Mouse (Mus musculus): Measurements from ENCODE around the gene Col12a1. TPM values are rescaled to one million over a fixed set of nuclear protein-coding genes. Genes with fewer than 3 reads are reported as not detected.

The Col12a1 gene
- polyA plus RNA-seq (2014; fragmentation: Nextera tagmentation; extraction: Ambion mirVana), result 13.2 and 14.3 TPM in 2 replicates

DNA sequence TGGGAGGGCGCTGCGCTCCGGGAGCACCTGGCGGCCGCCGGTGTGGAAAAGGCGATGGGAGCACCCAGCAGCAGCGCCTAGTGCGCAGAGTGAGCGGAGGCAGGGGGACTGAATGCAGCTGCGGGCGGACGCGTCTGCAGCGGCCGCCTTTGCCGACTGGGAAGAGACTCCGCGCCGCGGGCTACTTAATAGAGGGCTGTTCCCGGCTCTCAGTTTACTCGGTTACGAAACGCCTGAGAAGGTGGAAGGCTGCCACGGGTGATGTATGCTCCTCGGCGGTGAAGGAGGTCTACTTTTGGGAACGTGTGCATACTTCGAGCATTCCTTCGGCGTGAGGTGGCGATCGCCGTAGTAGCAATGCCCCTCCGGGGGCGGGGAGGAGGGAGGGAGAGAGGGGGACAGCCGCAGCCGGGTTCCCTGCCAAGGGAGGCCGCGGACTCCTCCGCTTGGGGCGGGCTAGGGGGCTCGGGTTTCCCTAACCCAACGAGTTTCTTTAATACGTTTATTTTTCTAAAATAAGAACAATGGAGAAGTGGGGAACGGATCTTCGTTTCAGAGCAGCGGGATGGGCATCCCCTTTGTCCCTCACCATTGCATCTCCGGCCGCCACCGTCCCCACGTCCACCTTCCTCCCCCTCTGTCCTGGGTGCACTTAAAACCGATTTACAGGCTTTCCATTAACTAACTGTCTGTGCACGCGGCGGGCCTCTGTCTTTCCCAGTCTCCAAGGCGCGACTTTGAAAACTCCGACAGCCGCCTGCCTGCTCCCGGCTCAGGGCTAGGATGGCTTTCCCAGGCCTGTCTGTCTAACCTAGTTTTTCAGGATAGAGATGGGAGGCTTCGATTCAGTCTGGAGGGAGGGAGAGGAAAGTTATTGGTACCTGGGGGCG lies at the start of gene Col12a1:
Gene Col12a1 (minus strand): TSS at position 351 of the 890 bp plus-strand sequence.
- Histone ChIP-seq H3K36me3 (ENCODE audit: control insufficient read depth, insufficient read depth, low read length) (no peaks in the 10 kb centered on the region), H3K4me2 (peak within 1 kb of the TSS; percentile 76), H3K27ac (ENCODE audit: low read depth, low read length) (0 out of 2 replicates have a peak within 1 kb of the TSS, but pooled peaks have one; percentile 30), H3K4me3 (ENCODE audit: low read depth, low read length) (peak within 1 kb of the TSS; percentile 53), H3K9ac (ENCODE audit: low read depth, low read length) (peak within 1 kb of the TSS; percentile 66), H3K27me3 (ENCODE audit: control insufficient read depth, insufficient read depth, low read length) (peaks cover 31% of the 10 kb centered on the region), H3K9me3 (replicated peaks; ENCODE audit: control insufficient read depth, low read length) (peaks cover 6% of the 10 kb centered on the region; the same call in 1 of the 2 replicates), H3K4me1 (ENCODE audit: control insufficient read depth, insufficient read depth, low read length) (peaks cover 13% of the 10 kb centered on the region)
- WGBS (ENCODE audit: insufficient replicate concordance), result under 1% methylated on average over 64 of the region's 64 CpGs
- ATAC-seq (replicated peaks; ENCODE audit: insufficient number of reproducible peaks, low FRiP score, low TSS enrichment), result peak; percentile 33; the same call in 1 of the 2 replicates

DNA sequence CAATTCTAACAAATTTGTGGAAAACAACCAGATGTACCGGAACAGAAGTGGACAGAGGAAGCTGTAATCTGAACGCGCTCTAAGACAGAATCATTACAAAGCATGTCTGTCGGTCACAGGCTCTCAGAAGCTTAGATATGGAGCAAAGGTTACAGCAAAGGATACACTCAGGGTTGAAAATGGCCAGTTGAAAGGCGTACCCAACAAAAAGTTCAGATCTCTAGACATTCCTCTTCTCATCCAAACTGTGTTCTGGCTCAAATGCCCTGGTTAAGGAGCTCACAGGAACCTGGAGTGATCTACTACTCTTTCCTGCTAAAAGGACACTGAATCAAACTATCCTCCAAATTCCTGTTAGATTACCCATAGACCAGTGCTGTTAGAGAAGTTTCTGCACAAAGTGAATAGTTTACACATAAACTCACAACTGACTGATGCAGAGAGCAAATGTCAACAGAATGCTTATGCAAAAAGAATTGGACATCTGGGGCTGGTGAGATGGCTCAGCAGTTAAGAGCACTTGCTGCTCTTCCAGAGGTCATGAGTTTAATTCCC lies 48.4 kb upstream of the Col12a1 start:
- H3K36me3 ChIP-seq (ENCODE audit: control insufficient read depth, insufficient read depth, low read length), result no peaks in the 10 kb centered on the region
- no peaks in the 10 kb centered on the region for H3K4me1 ChIP-seq (ENCODE audit: control insufficient read depth, insufficient read depth, low read length)
- 89% methylated on average over 5 of the region's 5 CpGs for WGBS (ENCODE audit: insufficient replicate concordance)
- no peaks in the 10 kb centered on the region for H3K27me3 ChIP-seq (ENCODE audit: control insufficient read depth, insufficient read depth, low read length)
- no peak overlapping the region for H3K4me2 ChIP-seq
- H3K4me3 ChIP-seq (ENCODE audit: low read depth, low read length), result no peak overlapping the region
- no peaks in the 10 kb centered on the region for H3K9me3 ChIP-seq (replicated peaks; ENCODE audit: control insufficient read depth, low read length)
- H3K27ac ChIP-seq (ENCODE audit: low read depth, low read length), result no peak overlapping the region
- ATAC-seq (replicated peaks; ENCODE audit: insufficient number of reproducible peaks, low FRiP score, low TSS enrichment), result no peak
- H3K9ac ChIP-seq (ENCODE audit: low read depth, low read length), result no peak overlapping the region

DNA sequence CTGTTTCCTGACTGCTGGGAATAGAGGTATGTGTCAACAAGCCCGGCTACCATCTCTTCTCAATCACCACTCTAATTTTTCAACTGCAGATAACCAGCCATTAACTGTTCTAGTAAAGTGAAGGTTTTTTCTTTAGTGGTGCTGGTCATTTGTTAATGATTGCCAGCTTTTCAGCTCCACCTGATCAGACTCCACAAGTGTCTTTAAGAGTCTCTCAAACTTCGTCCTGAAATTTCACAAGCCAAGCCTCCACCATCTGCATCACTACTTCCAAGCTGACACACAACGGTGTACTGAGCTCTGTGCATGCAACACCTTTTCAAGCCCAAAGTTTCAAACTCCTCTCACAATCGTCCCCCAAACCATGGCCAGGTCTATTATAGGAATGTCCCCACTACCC lies 46.7 kb upstream of the Col12a1 start:
- H3K27ac ChIP-seq (ENCODE audit: low read depth, low read length), result no peak overlapping the region
- H3K9me3 ChIP-seq (replicated peaks; ENCODE audit: control insufficient read depth, low read length), result no peaks in the 10 kb centered on the region
- ATAC-seq (replicated peaks; ENCODE audit: insufficient number of reproducible peaks, low FRiP score, low TSS enrichment), result no peak
- H3K4me3 ChIP-seq (ENCODE audit: low read depth, low read length), result no peak overlapping the region
- no peak overlapping the region for H3K9ac ChIP-seq (ENCODE audit: low read depth, low read length)
- H3K27me3 ChIP-seq (ENCODE audit: control insufficient read depth, insufficient read depth, low read length), result no peaks in the 10 kb centered on the region
- no peak overlapping the region for H3K4me2 ChIP-seq
- WGBS (ENCODE audit: insufficient replicate concordance), result 77% methylated on average over 4 of the region's 4 CpGs
- H3K4me1 ChIP-seq (ENCODE audit: control insufficient read depth, insufficient read depth, low read length), result no peaks in the 10 kb centered on the region
- H3K36me3 ChIP-seq (ENCODE audit: control insufficient read depth, insufficient read depth, low read length), result no peaks in the 10 kb centered on the region

DNA sequence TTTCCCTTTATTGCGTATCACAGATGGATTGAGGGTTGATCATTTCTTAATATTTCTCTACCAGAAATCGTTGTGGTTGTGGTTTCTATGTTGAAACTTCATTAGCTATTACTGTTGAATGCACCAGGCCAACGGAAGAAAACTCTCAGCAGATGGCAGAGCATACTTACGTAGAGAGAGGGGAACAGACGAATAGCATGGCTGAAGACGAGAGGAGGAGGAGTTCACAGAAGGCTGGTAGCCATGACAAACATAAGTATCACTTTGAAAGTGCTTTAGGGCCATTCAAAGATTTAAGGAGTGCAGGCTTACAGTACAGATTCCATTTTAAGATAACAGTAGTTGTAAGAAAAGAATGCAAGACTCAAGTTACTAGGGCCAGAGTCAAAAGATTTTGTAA lies 43.9 kb upstream of the Col12a1 start:
- no peaks in the 10 kb centered on the region for H3K27me3 ChIP-seq (ENCODE audit: control insufficient read depth, insufficient read depth, low read length)
- no peak for ATAC-seq (replicated peaks; ENCODE audit: insufficient number of reproducible peaks, low FRiP score, low TSS enrichment)
- no peak overlapping the region for H3K4me2 ChIP-seq
- no peak overlapping the region for H3K4me3 ChIP-seq (ENCODE audit: low read depth, low read length)
- no peak overlapping the region for H3K9ac ChIP-seq (ENCODE audit: low read depth, low read length)
- H3K36me3 ChIP-seq (ENCODE audit: control insufficient read depth, insufficient read depth, low read length), result no peaks in the 10 kb centered on the region
- no peak overlapping the region for H3K27ac ChIP-seq (ENCODE audit: low read depth, low read length)
- peaks cover 6% of the 10 kb centered on the region; the same call in 1 of the 2 replicates for H3K4me1 ChIP-seq (ENCODE audit: control insufficient read depth, insufficient read depth, low read length)
- WGBS (ENCODE audit: insufficient replicate concordance), result 77% methylated on average over 6 of the region's 6 CpGs
- no peaks in the 10 kb centered on the region for H3K9me3 ChIP-seq (replicated peaks; ENCODE audit: control insufficient read depth, low read length)

DNA sequence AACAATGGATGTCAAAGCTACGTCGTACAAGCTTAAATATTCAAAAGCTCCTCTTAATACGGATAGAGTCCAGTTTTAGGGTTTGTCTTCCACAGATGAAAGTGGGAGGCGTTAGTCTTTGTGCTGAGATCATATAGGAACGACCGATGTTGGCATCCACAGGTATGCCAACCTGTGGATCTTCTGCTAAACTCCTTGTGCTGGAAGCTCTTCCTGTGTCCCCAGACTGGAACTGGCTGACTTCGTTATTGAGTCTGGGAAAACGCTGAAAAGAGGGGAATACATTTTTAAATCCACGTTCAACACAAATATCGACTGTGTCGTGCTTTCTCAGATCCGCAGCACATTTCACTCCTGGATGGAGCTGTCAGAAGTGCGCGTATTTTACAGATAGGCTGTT lies 41.4 kb upstream of the Col12a1 start:
- H3K4me1 ChIP-seq (ENCODE audit: control insufficient read depth, insufficient read depth, low read length), result peaks cover 6% of the 10 kb centered on the region; the same call in 1 of the 2 replicates
- peak; percentile 20; the same call in 1 of the 2 replicates for ATAC-seq (replicated peaks; ENCODE audit: insufficient number of reproducible peaks, low FRiP score, low TSS enrichment)
- H3K27me3 ChIP-seq (ENCODE audit: control insufficient read depth, insufficient read depth, low read length), result no peaks in the 10 kb centered on the region
- WGBS (ENCODE audit: insufficient replicate concordance), result 8% methylated on average over 14 of the region's 14 CpGs
- H3K9me3 ChIP-seq (replicated peaks; ENCODE audit: control insufficient read depth, low read length), result no peaks in the 10 kb centered on the region
- peaks cover 7% of the 10 kb centered on the region for H3K36me3 ChIP-seq (ENCODE audit: control insufficient read depth, insufficient read depth, low read length)
- H3K4me2 ChIP-seq, result peak overlapping the region; percentile 82
- peak overlapping the region; percentile 94 for H3K27ac ChIP-seq (ENCODE audit: low read depth, low read length)
- H3K4me3 ChIP-seq (ENCODE audit: low read depth, low read length), result peak overlapping the region; percentile 87
- peak overlapping the region; percentile 91 for H3K9ac ChIP-seq (ENCODE audit: low read depth, low read length)

DNA sequence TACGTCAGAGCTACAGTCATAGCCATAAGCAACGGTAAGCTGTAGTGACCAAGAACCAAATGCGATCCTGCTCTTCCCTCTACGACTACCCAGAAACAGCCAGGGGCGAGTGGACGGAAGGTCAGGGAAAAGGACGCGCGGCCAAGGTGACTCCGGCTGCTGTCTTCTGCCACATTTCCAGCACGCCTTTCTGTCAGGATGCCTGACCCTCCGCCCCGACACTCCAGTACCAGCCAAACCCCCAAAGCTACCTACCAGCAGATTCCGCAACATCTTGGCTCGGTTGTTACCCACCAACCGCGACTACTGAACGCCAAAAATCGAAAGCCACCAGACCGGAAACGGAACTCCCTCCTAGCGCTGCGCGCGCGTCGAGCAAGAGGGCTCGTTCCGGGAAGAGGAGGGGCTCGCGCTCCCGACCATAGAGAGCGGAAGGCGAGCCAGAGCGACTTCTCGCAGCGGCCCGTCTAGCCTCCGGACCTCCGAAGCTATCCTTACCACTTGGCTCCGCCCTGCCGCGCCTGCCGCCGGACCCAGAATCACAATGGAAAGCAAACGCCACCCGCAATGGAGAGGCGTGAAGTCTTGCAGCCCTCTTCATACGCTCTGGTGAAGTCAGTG lies 40.9 kb upstream of the Col12a1 start, which contains the start of gene Cox7a2:
Gene Cox7a2 (minus strand): TSS at position 494 of the 621 bp plus-strand sequence.
- peak within 1 kb of the TSS; percentile 82 for H3K4me2 ChIP-seq
- H3K36me3 ChIP-seq (ENCODE audit: control insufficient read depth, insufficient read depth, low read length), result peaks cover 7% of the 10 kb centered on the region
- H3K4me3 ChIP-seq (ENCODE audit: low read depth, low read length), result peak within 1 kb of the TSS; percentile 87
- H3K9me3 ChIP-seq (replicated peaks; ENCODE audit: control insufficient read depth, low read length), result no peaks in the 10 kb centered on the region
- ATAC-seq (replicated peaks; ENCODE audit: insufficient number of reproducible peaks, low FRiP score, low TSS enrichment), result peak; percentile 96
- H3K27ac ChIP-seq (ENCODE audit: low read depth, low read length), result peak within 1 kb of the TSS; percentile 94
- under 1% methylated on average over 49 of the region's 49 CpGs for WGBS (ENCODE audit: insufficient replicate concordance)
- no peaks in the 10 kb centered on the region for H3K27me3 ChIP-seq (ENCODE audit: control insufficient read depth, insufficient read depth, low read length)
- H3K4me1 ChIP-seq (ENCODE audit: control insufficient read depth, insufficient read depth, low read length), result peaks cover 6% of the 10 kb centered on the region; the same call in 1 of the 2 replicates
- H3K9ac ChIP-seq (ENCODE audit: low read depth, low read length), result peak within 1 kb of the TSS; percentile 91

DNA sequence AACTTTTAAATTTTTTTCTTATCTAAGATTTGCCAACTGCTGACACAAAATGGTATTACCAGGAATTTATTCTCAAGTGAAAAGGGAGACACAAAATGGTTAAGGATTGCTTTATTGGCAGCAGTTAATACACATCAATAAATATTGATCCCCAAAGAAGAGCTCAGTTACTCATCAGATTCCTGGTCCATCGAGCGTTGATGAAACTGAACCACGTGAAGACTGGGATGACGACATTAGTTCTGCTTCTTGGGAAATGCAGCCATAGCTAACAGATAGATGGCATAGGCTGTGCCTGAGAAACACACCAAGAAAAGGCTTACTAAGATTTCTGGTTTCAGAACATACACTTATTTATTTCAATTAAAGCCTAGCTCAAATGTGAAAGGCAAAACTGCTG lies 36.7 kb upstream of the Col12a1 start:
- peaks cover 7% of the 10 kb centered on the region for H3K36me3 ChIP-seq (ENCODE audit: control insufficient read depth, insufficient read depth, low read length)

DNA sequence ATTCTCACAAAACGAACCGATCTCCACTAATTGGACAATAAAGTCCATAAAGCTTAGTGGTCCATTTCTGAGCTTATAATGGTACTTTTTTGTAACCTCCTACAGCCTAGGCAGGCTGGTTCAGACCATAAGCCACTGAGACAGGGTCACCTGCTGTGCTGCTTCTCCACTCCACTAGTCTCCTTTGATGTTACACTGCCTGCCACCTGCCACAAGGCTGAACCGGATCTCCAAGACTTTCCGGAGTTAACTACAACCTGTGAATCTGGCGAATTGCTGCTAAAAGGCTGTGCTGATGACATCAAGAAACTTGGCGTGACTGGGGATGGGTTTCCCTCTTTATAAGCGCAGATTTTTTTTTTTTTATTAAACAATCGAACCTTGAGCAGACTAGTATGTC lies 33.2 kb upstream of the Col12a1 start:
- H3K36me3 ChIP-seq (ENCODE audit: control insufficient read depth, insufficient read depth, low read length), result peaks cover 7% of the 10 kb centered on the region
- H3K27me3 ChIP-seq (ENCODE audit: control insufficient read depth, insufficient read depth, low read length), result no peaks in the 10 kb centered on the region
- H3K9ac ChIP-seq (ENCODE audit: low read depth, low read length), result no peak overlapping the region
- no peaks in the 10 kb centered on the region for H3K9me3 ChIP-seq (replicated peaks; ENCODE audit: control insufficient read depth, low read length)
- ATAC-seq (replicated peaks; ENCODE audit: insufficient number of reproducible peaks, low FRiP score, low TSS enrichment), result no peak
- no peak overlapping the region for H3K4me2 ChIP-seq
- H3K4me1 ChIP-seq (ENCODE audit: control insufficient read depth, insufficient read depth, low read length), result no peaks in the 10 kb centered on the region
- WGBS (ENCODE audit: insufficient replicate concordance), result 73% methylated on average over 8 of the region's 8 CpGs
- H3K27ac ChIP-seq (ENCODE audit: low read depth, low read length), result no peak overlapping the region
- H3K4me3 ChIP-seq (ENCODE audit: low read depth, low read length), result no peak overlapping the region

More for the DNA sequence above, 36.7 kb upstream of the Col12a1 start:
- 93% methylated on average over 4 of the region's 4 CpGs for WGBS (ENCODE audit: insufficient replicate concordance)
- H3K9ac ChIP-seq (ENCODE audit: low read depth, low read length), result no peak overlapping the region
- H3K27me3 ChIP-seq (ENCODE audit: control insufficient read depth, insufficient read depth, low read length), result no peaks in the 10 kb centered on the region
- H3K4me3 ChIP-seq (ENCODE audit: low read depth, low read length), result no peak overlapping the region
- H3K4me1 ChIP-seq (ENCODE audit: control insufficient read depth, insufficient read depth, low read length), result peaks cover 6% of the 10 kb centered on the region; the same call in 1 of the 2 replicates
- ATAC-seq (replicated peaks; ENCODE audit: insufficient number of reproducible peaks, low FRiP score, low TSS enrichment), result no peak
- H3K4me2 ChIP-seq, result no peak overlapping the region
- H3K9me3 ChIP-seq (replicated peaks; ENCODE audit: control insufficient read depth, low read length), result no peaks in the 10 kb centered on the region
- H3K27ac ChIP-seq (ENCODE audit: low read depth, low read length), result no peak overlapping the region

All from heart, embryonic 11.5 days (tissue).